Comparison of ENCODE assay signal across 16 mouse cellular contexts in genomic region chr1:162092401-162092800, GRCm38 (mm10).
DNase-seq lines count a peak whose midpoint lies in the region; ATAC-seq and TF ChIP-seq lines count a peak whose summit lies in the region.
"Had no signal": no experiment of that assay in that cellular context is flagged by ENCODE, and none has a peak within 500 bp of the region (broad histone marks: within the 10 kb centered on the region; RNA-seq: fewer than 3 reads in every experiment).

No protein-coding gene starts in this region.

- TF ChIP-seq EP300 in heart, adult 2 months (IDR thresholded peaks at IDR 0.05; ENCODE audit: insufficient read depth, low read depth, low read length), result no peak
- TF ChIP-seq EP300 in MEL (IDR thresholded peaks at IDR 0.05; ENCODE audit: low read depth in 1 of 2, low read length in 2 of 2), result no peak

- 85% methylated on average over 8 of the region's 8 CpGs for WGBS in heart, adult 2 months
- 88% methylated on average over 8 of the region's 8 CpGs for WGBS in limb, embryonic 11.5 days

- no peak overlapping the region for H3K4me3 ChIP-seq in heart, adult 2 months
- H3K4me3 ChIP-seq in MEL (ENCODE audit: control insufficient read depth in 1 of 2, insufficient read depth in 1 of 2, low read depth in 2 of 2, low read length in 2 of 2), result no peak overlapping the region
- no peak overlapping the region for H3K4me3 ChIP-seq in limb, embryonic 11.5 days (ENCODE audit: low read depth, low read length)
- H3K4me3 ChIP-seq: forebrain, embryonic 13.5 days; liver, embryonic 15.5 days; stomach, embryonic 15.5 days had no signal

- H3K9me3 ChIP-seq in MEL (replicated peaks; ENCODE audit: insufficient read depth, low read length), result no peaks in the 10 kb centered on the region
- H3K9me3 ChIP-seq in limb, embryonic 11.5 days (ENCODE audit: control insufficient read depth, low read length), result no peaks in the 10 kb centered on the region
- H3K9me3 ChIP-seq: forebrain, embryonic 13.5 days; liver, embryonic 15.5 days; stomach, embryonic 15.5 days had no signal

- DNase-seq in heart, adult 2 months, result no peak
- DNase-seq in heart, adult 18-20 months, result no peak
- DNase-seq in 416B (ENCODE audit: low read depth) (peak; percentile 7), MEL (ENCODE audit: low read depth, low spot score) (peak; percentile 3)
- no peak for DNase-seq in limb, embryonic 11.5 days (ENCODE audit: low spot score)
- no peak for DNase-seq in left cerebral cortex, postnatal 36 days (ENCODE audit: low spot score in 2 of 2)
- DNase-seq in adrenal gland, adult 8-10 months, result no peak
- DNase-seq in cerebellum, adult 8-10 months, result no peak
- DNase-seq: cerebellum, postnatal 10 days; kidney, adult 2 months; kidney, postnatal 36 days; lung, postnatal 14 days had no signal

- 0 out of 2 replicates have a peak, but pooled peaks have one; percentile 2 for TF ChIP-seq CTCF in heart, adult 2 months (IDR thresholded peaks at IDR 0.05)
- TF ChIP-seq CTCF in MEL (IDR thresholded peaks at IDR 0.05 in 2 of 3, conservative IDR thresholded peaks at IDR 0.05 in 1 of 3; ENCODE audit: control insufficient read depth in 1 of 3, insufficient read depth in 1 of 3, low read depth in 2 of 3, low read length in 3 of 3, poor library complexity in 1 of 3, severe bottlenecking in 1 of 3), result peak in 1 of 3 experiments; percentile 12; a peak in 1 of 6 replicates

- intact Hi-C loops in heart, adult 2 months (cut with DNase I), result no loop called here
- intact Hi-C loops in left cerebral cortex, postnatal 36 days (cut with DNase I), result no loop called here

- H3K9ac ChIP-seq in heart, adult 2 months (ENCODE audit: low read depth, low read length), result no peak overlapping the region
- no peak overlapping the region for H3K9ac ChIP-seq in MEL (ENCODE audit: control insufficient read depth, low read depth, low read length, poor library complexity, severe bottlenecking)
- no peak overlapping the region for H3K9ac ChIP-seq in limb, embryonic 11.5 days (ENCODE audit: low read length)
- H3K9ac ChIP-seq: forebrain, embryonic 13.5 days; hindbrain, embryonic 14.5 days; liver, embryonic 15.5 days; stomach, embryonic 15.5 days had no signal

- no peaks in the 10 kb centered on the region for H3K36me3 ChIP-seq in heart, adult 2 months (ENCODE audit: control insufficient read depth, insufficient read depth, low read length)
- H3K36me3 ChIP-seq in MEL (ENCODE audit: control insufficient read depth in 1 of 2, insufficient read depth in 2 of 2, low read length in 2 of 2), result no peaks in the 10 kb centered on the region
- no peaks in the 10 kb centered on the region for H3K36me3 ChIP-seq in limb, embryonic 11.5 days (ENCODE audit: control insufficient read depth, insufficient read depth, low read length)
- H3K36me3 ChIP-seq: liver, embryonic 15.5 days; stomach, embryonic 15.5 days had no signal

- no peak overlapping the region for H3K4me2 ChIP-seq in limb, embryonic 11.5 days (ENCODE audit: low read depth, severe bottlenecking)
- H3K4me2 ChIP-seq: forebrain, embryonic 13.5 days; hindbrain, embryonic 14.5 days; liver, embryonic 15.5 days; stomach, embryonic 15.5 days had no signal

- ATAC-seq in limb, embryonic 11.5 days (ENCODE audit: insufficient number of reproducible peaks, low FRiP score, low TSS enrichment, low read depth), result no peak
- ATAC-seq: forebrain, embryonic 13.5 days had no signal

- H3K27ac ChIP-seq in heart, adult 2 months, result no peak overlapping the region; the same call in 1 of the 2 replicates
- H3K27ac ChIP-seq in MEL (ENCODE audit: control insufficient read depth, low read depth, low read length), result no peak overlapping the region
- peak overlapping the region; percentile 68 for H3K27ac ChIP-seq in limb, embryonic 11.5 days (replicated peaks; ENCODE audit: low read depth, low read length)
- H3K27ac ChIP-seq: forebrain, embryonic 13.5 days; hindbrain, embryonic 14.5 days; liver, embryonic 15.5 days had no signal

- no peak for TF ChIP-seq RAD21 in MEL (IDR thresholded peaks at IDR 0.05; ENCODE audit: low read depth, low read length)

- no peak for TF ChIP-seq POLR2A in heart, adult 2 months (IDR thresholded peaks at IDR 0.05; ENCODE audit: insufficient read depth, low read depth, low read length)
- TF ChIP-seq POLR2A in MEL (IDR thresholded peaks at IDR 0.05; ENCODE audit: control insufficient read depth in 1 of 2, insufficient read depth in 1 of 2, low read depth in 1 of 2, low read length in 2 of 2, poor library complexity in 1 of 2), result no peak

- H3K79me2 ChIP-seq in heart, adult 2 months (replicated peaks; ENCODE audit: control insufficient read depth, insufficient read depth, low read length), result no peaks in the 10 kb centered on the region
- H3K79me2 ChIP-seq in MEL (ENCODE audit: control insufficient read depth, insufficient read depth, low read length, poor library complexity), result no peaks in the 10 kb centered on the region

- peaks cover 1% of the 10 kb centered on the region; the same call in 1 of the 2 replicates for H3K4me1 ChIP-seq in heart, adult 2 months (ENCODE audit: control insufficient read depth, insufficient read depth, low read length)
- no peaks in the 10 kb centered on the region for H3K4me1 ChIP-seq in MEL (ENCODE audit: control insufficient read depth in 1 of 2, insufficient read depth in 2 of 2, low read length in 2 of 2)
- H3K4me1 ChIP-seq in limb, embryonic 11.5 days (ENCODE audit: control insufficient read depth, insufficient read depth, low read length), result peaks cover 12% of the 10 kb centered on the region; the same call in 1 of the 2 replicates
- H3K4me1 ChIP-seq: forebrain, embryonic 13.5 days; liver, embryonic 15.5 days; stomach, embryonic 15.5 days had no signal

- no peaks in the 10 kb centered on the region for H3K27me3 ChIP-seq in heart, adult 2 months (ENCODE audit: control insufficient read depth, insufficient read depth, low read length)
- H3K27me3 ChIP-seq in MEL (ENCODE audit: control insufficient read depth in 1 of 2, insufficient read depth in 2 of 2, low read length in 2 of 2), result no peaks in the 10 kb centered on the region
- no peaks in the 10 kb centered on the region for H3K27me3 ChIP-seq in limb, embryonic 11.5 days (ENCODE audit: control insufficient read depth, insufficient read depth, low read length)
- H3K27me3 ChIP-seq: forebrain, embryonic 13.5 days; liver, embryonic 15.5 days; stomach, embryonic 15.5 days had no signal

TF ChIP-seq in MEL, 35 proteins besides CTCF, POLR2A, EP300 and RAD21:
- TF ChIP-seq NELFE (IDR thresholded peaks at IDR 0.05; ENCODE audit: low read depth, low read length) (no peak), MEF2A (IDR thresholded peaks at IDR 0.05; ENCODE audit: extremely low read depth, insufficient replicate concordance, low read depth, low read length, poor library complexity, severe bottlenecking) (no peak), GABPA (IDR thresholded peaks at IDR 0.05; ENCODE audit: low read depth, low read length) (no peak)

Comparison
In these comparisons a context has a peak if more than half of its experiments do, and no peak if none do; other contexts are left out.
1. DNase-seq: peak in 416B (single experiment) and MEL (single experiment); none in heart, adult 2 months (0 of 2), heart, adult 18-20 months (0 of 2), limb, embryonic 11.5 days (single experiment), left cerebral cortex, postnatal 36 days (0 of 2), adrenal gland, adult 8-10 months (single experiment) and cerebellum, adult 8-10 months (single experiment).